Mouse (Mus musculus): ENCODE results near the gene Reep6. TPM values are rescaled to one million over a fixed set of nuclear protein-coding genes. Genes with fewer than 3 reads are reported as not detected.

The Reep6 gene
- polyA plus RNA-seq (2014; fragmentation: Nextera tagmentation; extraction: Ambion mirVana): 5.2 and 7.2 TPM in 2 replicates

DNA sequence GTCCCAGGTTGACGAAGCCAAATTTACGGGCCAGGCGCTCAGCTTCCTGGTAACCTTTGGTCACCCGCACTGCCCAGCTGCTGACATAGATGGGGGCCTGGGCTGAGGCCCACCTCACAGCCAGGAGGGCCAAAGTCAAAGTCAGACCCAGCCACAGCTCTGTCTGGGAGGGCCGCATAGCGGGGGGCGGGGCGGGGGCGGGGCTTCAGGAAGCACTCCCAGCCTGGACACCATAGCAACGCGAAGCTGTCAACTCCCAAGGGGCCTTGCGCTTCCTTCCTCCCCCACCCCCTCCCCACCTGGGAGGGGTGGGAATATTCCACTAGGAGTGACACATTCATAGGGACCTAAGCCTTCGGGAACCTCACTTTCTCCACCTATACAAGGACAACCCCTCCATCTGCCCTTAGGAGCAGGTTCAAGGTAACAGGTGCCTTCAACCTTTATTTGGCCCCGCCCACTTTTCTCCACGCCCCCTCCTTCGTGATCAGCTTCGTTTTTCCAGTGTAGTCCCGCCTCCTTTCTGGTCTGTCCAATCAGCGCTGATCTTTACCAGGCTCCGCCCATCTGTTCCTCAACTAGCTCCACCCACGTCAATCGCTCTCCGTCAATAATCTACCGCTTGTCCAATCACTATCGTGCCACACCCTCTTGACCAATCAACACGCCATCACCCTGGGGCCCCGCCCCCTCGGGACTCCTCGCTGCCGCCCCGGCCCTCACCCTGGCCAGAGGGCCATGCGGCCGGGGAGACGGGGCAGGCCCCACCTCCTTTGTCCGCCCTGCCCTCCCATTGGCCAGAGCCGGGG is at the start of gene Reep6, which contains the start of gene Pcsk4:
Gene Reep6 (plus strand): TSS at position 681 of the 809 bp plus-strand sequence.
Gene Pcsk4 (minus strand): TSS at position 226 of the 809 bp plus-strand sequence.
- Histone ChIP-seq H3K9ac (ENCODE audit: low read length) (peak within 1 kb of the TSS; percentile 50; the same call in 1 of the 2 replicates), H3K4me1 (ENCODE audit: control insufficient read depth, insufficient read depth, low read length) (peaks cover 13% of the 10 kb centered on the region), H3K27me3 (ENCODE audit: control insufficient read depth, insufficient read depth, low read length) (peaks cover 3% of the 10 kb centered on the region; the same call in 1 of the 2 replicates), H3K9me3 (ENCODE audit: control insufficient read depth, low read length) (no peaks in the 10 kb centered on the region), H3K4me3 (ENCODE audit: low read depth, low read length) (peak within 1 kb of the TSS; percentile 42), H3K4me2 (ENCODE audit: low read depth, severe bottlenecking) (peak within 1 kb of the TSS; percentile 88), H3K36me3 (ENCODE audit: control insufficient read depth, insufficient read depth, low read length) (no peaks in the 10 kb centered on the region), H3K27ac (replicated peaks; ENCODE audit: low read depth, low read length) (no peak within 1 kb of the TSS)
- ATAC-seq (ENCODE audit: insufficient number of reproducible peaks, low FRiP score, low TSS enrichment, low read depth) (peak; percentile 90), DNase-seq (ENCODE audit: low spot score) (peak; percentile 95)
- 5% methylated on average over 36 of the region's 36 CpGs for WGBS

DNA sequence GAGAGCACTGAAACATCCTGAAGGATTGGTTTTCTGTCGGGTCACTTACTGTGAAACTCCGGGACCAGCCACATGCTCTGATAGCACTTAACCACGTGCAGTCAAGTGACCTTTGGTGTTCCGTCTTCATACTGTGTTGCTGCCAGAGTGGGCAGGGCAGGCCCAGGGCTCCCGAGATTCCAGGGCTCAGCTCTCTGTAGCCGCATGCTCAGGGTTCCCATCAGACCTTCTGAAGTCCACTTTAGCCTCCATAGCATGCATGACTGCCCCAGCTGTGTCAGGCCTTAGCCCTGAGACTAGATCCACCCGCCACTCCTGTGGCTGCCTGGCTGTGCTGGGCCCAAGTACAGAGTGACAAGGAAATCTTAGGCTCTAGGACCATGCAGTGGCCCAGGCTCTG is 48.4 kb upstream of the Reep6 start:
- H3K9ac ChIP-seq (ENCODE audit: low read length): no peak overlapping the region
- ATAC-seq (ENCODE audit: insufficient number of reproducible peaks, low FRiP score, low TSS enrichment, low read depth): no peak
- H3K9me3 ChIP-seq (ENCODE audit: control insufficient read depth, low read length): no peaks in the 10 kb centered on the region
- H3K4me3 ChIP-seq (ENCODE audit: low read depth, low read length): no peak overlapping the region
- H3K36me3 ChIP-seq (ENCODE audit: control insufficient read depth, insufficient read depth, low read length): peaks cover 53% of the 10 kb centered on the region
- 83% methylated on average over 7 of the region's 7 CpGs for WGBS
- no peak for DNase-seq (ENCODE audit: low spot score)
- no peak overlapping the region for H3K27ac ChIP-seq (replicated peaks; ENCODE audit: low read depth, low read length)
- H3K4me2 ChIP-seq (ENCODE audit: low read depth, severe bottlenecking): no peak overlapping the region
- H3K4me1 ChIP-seq (ENCODE audit: control insufficient read depth, insufficient read depth, low read length): no peaks in the 10 kb centered on the region
- no peaks in the 10 kb centered on the region for H3K27me3 ChIP-seq (ENCODE audit: control insufficient read depth, insufficient read depth, low read length)

DNA sequence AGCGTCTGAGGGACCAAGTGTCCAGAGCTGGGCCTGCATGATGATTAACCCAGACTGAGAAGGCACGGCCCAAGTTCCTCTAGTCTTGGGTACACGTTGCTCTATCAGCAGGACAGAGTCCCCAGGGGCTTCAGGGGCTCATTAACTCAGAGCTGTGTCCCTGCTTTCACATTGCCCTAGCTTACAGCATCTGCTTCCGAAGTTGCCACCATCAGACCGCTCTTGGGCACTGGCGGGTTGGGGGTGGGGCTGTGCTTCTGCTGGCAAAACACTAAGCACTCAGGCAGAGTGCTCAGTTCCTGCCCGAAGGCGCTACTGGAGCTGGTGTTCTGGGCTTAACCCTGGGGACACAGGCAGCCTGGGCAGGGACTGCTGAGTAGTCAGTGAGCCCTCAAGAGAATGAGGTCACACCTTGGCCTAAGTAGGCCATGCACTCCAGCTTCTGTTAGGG is 47.8 kb upstream of the Reep6 start:
- Histone ChIP-seq H3K27ac (replicated peaks; ENCODE audit: low read depth, low read length) (no peak overlapping the region), H3K4me3 (ENCODE audit: low read depth, low read length) (no peak overlapping the region), H3K4me2 (ENCODE audit: low read depth, severe bottlenecking) (no peak overlapping the region), H3K36me3 (ENCODE audit: control insufficient read depth, insufficient read depth, low read length) (peaks cover 53% of the 10 kb centered on the region), H3K4me1 (ENCODE audit: control insufficient read depth, insufficient read depth, low read length) (no peaks in the 10 kb centered on the region), H3K9ac (ENCODE audit: low read length) (no peak overlapping the region), H3K27me3 (ENCODE audit: control insufficient read depth, insufficient read depth, low read length) (no peaks in the 10 kb centered on the region), H3K9me3 (ENCODE audit: control insufficient read depth, low read length) (no peaks in the 10 kb centered on the region)
- DNase-seq (ENCODE audit: low spot score): no peak
- 82% methylated on average over 8 of the region's 8 CpGs for WGBS
- no peak for ATAC-seq (ENCODE audit: insufficient number of reproducible peaks, low FRiP score, low TSS enrichment, low read depth)

- H3K9me3 ChIP-seq (ENCODE audit: control insufficient read depth, low read length): no peaks in the 10 kb centered on the region
- H3K4me2 ChIP-seq (ENCODE audit: low read depth, severe bottlenecking): no peak overlapping the region
- ATAC-seq (ENCODE audit: insufficient number of reproducible peaks, low FRiP score, low TSS enrichment, low read depth) (no peak), DNase-seq (ENCODE audit: low spot score) (no peak)
- 92% methylated on average over 20 of the region's 20 CpGs for WGBS
- peaks cover 49% of the 10 kb centered on the region for H3K36me3 ChIP-seq (ENCODE audit: control insufficient read depth, insufficient read depth, low read length)
- H3K9ac ChIP-seq (ENCODE audit: low read length): no peak overlapping the region
- no peak overlapping the region for H3K27ac ChIP-seq (replicated peaks; ENCODE audit: low read depth, low read length)
- no peak overlapping the region for H3K4me3 ChIP-seq (ENCODE audit: low read depth, low read length)
- no peaks in the 10 kb centered on the region for H3K27me3 ChIP-seq (ENCODE audit: control insufficient read depth, insufficient read depth, low read length)
- no peaks in the 10 kb centered on the region for H3K4me1 ChIP-seq (ENCODE audit: control insufficient read depth, insufficient read depth, low read length)
Measured at GRCm38 (mm10) chr10:80282481-80283441, 47.0 kb upstream of the Reep6 start.

DNA sequence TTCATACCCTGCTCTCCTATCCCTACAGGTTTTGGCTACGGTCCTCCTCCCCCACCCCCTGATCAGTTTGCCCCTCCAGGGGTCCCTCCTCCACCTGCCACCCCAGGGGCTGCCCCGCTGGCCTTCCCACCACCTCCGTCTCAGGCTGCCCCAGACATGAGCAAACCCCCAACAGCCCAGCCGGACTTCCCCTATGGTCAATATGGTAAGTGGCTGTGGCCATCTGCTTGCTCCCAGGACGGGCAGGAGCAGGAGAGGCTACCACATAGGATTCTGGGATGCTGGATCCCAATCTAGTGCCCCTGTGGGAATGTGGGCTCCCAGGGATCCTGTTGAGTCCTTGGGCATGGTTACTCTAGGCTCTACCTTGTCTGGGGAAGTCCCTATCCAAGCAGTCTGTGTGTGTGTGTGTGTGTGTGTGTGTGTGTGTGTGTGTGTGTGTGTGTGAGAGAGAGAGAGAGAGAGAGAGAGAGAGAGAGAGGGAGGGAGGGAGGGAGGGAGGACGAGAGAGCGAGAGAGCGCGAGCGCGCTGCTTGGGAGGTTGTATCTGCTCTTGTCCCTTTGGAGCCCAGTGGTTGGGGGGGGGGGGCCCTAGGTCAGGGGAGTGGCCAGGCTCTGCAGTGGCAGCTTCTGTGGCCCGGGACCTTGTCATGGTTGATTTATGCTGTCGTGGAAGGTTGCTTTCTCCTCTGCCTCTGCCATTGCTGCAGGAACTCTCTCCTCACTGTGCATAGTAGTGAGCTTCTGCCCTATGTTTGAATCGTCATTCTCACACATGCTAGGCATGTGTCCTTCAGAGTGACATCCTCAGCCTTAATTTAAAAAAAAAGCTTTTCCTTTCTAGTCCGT is 44.3 kb upstream of the Reep6 start:
- 83% methylated on average over 13 of the region's 15 CpGs for WGBS
- Histone ChIP-seq H3K36me3 (ENCODE audit: control insufficient read depth, insufficient read depth, low read length) (peaks cover 31% of the 10 kb centered on the region), H3K27me3 (ENCODE audit: control insufficient read depth, insufficient read depth, low read length) (no peaks in the 10 kb centered on the region), H3K27ac (replicated peaks; ENCODE audit: low read depth, low read length) (no peak overlapping the region), H3K4me1 (ENCODE audit: control insufficient read depth, insufficient read depth, low read length) (no peaks in the 10 kb centered on the region), H3K4me2 (ENCODE audit: low read depth, severe bottlenecking) (no peak overlapping the region), H3K9me3 (ENCODE audit: control insufficient read depth, low read length) (no peaks in the 10 kb centered on the region), H3K4me3 (ENCODE audit: low read depth, low read length) (no peak overlapping the region), H3K9ac (ENCODE audit: low read length) (no peak overlapping the region)
- ATAC-seq (ENCODE audit: insufficient number of reproducible peaks, low FRiP score, low TSS enrichment, low read depth) (no peak), DNase-seq (ENCODE audit: low spot score) (no peak)

DNA sequence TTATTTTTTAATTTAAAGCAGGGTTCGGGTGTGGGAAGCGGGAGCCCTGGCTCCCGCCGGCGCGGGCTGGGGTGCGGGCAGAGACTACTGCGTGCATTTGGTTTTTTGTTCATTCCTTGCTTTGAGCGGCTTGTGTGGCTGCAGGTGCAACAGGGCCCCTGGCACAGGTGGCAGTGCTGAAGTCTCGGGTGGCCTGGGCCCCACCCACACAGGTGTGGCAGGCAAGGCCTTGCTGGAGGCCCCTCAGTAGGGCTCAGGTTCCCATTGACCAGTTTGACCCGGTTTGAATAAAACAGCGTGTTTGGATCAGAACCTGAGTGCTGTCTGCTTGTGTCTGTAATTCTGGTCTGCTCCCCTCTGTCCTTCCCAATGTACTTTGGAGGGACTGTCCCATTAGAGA is 41.7 kb upstream of the Reep6 start:
- Histone ChIP-seq H3K4me2 (ENCODE audit: low read depth, severe bottlenecking) (no peak overlapping the region), H3K36me3 (ENCODE audit: control insufficient read depth, insufficient read depth, low read length) (peaks cover 23% of the 10 kb centered on the region), H3K27ac (replicated peaks; ENCODE audit: low read depth, low read length) (no peak overlapping the region), H3K4me3 (ENCODE audit: low read depth, low read length) (no peak overlapping the region), H3K9me3 (ENCODE audit: control insufficient read depth, low read length) (no peaks in the 10 kb centered on the region), H3K9ac (ENCODE audit: low read length) (no peak overlapping the region), H3K27me3 (ENCODE audit: control insufficient read depth, insufficient read depth, low read length) (no peaks in the 10 kb centered on the region), H3K4me1 (ENCODE audit: control insufficient read depth, insufficient read depth, low read length) (peaks cover 6% of the 10 kb centered on the region)
- ATAC-seq (ENCODE audit: insufficient number of reproducible peaks, low FRiP score, low TSS enrichment, low read depth): no peak
- WGBS: 96% methylated on average over 12 of the region's 12 CpGs
- DNase-seq (ENCODE audit: low spot score): no peak

- Histone ChIP-seq H3K4me3 (ENCODE audit: low read depth, low read length) (no peak overlapping the region), H3K4me1 (ENCODE audit: control insufficient read depth, insufficient read depth, low read length) (peaks cover 11% of the 10 kb centered on the region), H3K27me3 (ENCODE audit: control insufficient read depth, insufficient read depth, low read length) (no peaks in the 10 kb centered on the region), H3K9me3 (ENCODE audit: control insufficient read depth, low read length) (no peaks in the 10 kb centered on the region), H3K27ac (replicated peaks; ENCODE audit: low read depth, low read length) (no peak overlapping the region), H3K4me2 (ENCODE audit: low read depth, severe bottlenecking) (no peak overlapping the region), H3K36me3 (ENCODE audit: control insufficient read depth, insufficient read depth, low read length) (peaks cover 23% of the 10 kb centered on the region), H3K9ac (ENCODE audit: low read length) (no peak overlapping the region; the same call in 1 of the 2 replicates)
- DNase-seq (ENCODE audit: low spot score) (no peak), ATAC-seq (ENCODE audit: insufficient number of reproducible peaks, low FRiP score, low TSS enrichment, low read depth) (no peak)
- 70% methylated on average over 8 of the region's 8 CpGs for WGBS
Measured at GRCm38 (mm10) chr10:80288657-80289056, 41.1 kb upstream of the Reep6 start.
